Mouse (Mus musculus): ENCODE measurements at regions not wholly inside any gene's neighbourhood (a gene's known extent, or its start where the extent isn't known, plus 50 kb on each side); places are given as distances from the start of the nearest gene placed in this dataset.

GRCm38 (mm10) chr5:75398820-75399219 lies 175.9 kb upstream of the Kit start:
- TF ChIP-seq POLR2A (IDR thresholded peaks at IDR 0.05; ENCODE audit: borderline replicate concordance, low read depth, low read length) (no peak), CTCF (IDR thresholded peaks at IDR 0.05; ENCODE audit: low read depth, low read length) (no peak)

Data from bone marrow macrophage, adult 2 months (primary cell).